Mouse (Mus musculus): ENCODE data around the gene Dirc2. TPM values are rescaled to one million over a fixed set of nuclear protein-coding genes. Genes with fewer than 3 reads are reported as not detected.

Gene Dirc2
- polyA plus RNA-seq, 1 experiment from 2014 or later: 11.3 TPM

DNA sequence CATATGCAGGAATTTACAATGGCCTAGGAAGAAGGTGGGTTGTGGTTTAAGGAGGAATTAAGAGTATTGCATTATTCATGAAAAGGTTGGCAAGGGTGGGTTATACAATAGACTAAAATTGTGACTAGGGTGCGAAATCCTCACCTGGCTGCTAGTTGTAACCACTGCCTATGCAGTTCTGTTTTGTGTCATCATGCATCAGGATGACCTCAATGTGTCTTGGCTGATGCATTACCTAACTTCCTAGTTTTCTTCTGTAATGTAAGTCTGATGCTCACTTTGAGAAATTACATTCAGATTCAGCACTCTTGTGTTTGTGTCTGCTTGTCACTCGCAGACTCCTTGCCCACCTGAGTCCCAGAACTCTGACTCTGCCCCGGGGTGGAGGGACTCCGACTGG lies 17.3 kb downstream of the Dirc2 start:
- Histone ChIP-seq H3K9ac (ENCODE audit: low read depth, low read length) (no peak overlapping the region), H3K9me3 (replicated peaks; ENCODE audit: control insufficient read depth, low read length) (no peaks in the 10 kb centered on the region), H3K36me3 (ENCODE audit: control insufficient read depth, insufficient read depth, low read length) (no peaks in the 10 kb centered on the region), H3K27ac (ENCODE audit: low read depth, low read length) (no peak overlapping the region), H3K4me2 (no peak overlapping the region), H3K27me3 (ENCODE audit: control insufficient read depth, insufficient read depth, low read length) (no peaks in the 10 kb centered on the region), H3K4me1 (ENCODE audit: control insufficient read depth, insufficient read depth, low read length) (no peaks in the 10 kb centered on the region), H3K4me3 (ENCODE audit: low read depth, low read length) (no peak overlapping the region)
- WGBS (ENCODE audit: insufficient replicate concordance): 87% methylated on average over 4 of the region's 4 CpGs
- ATAC-seq (replicated peaks; ENCODE audit: insufficient number of reproducible peaks, low FRiP score, low TSS enrichment): no peak

DNA sequence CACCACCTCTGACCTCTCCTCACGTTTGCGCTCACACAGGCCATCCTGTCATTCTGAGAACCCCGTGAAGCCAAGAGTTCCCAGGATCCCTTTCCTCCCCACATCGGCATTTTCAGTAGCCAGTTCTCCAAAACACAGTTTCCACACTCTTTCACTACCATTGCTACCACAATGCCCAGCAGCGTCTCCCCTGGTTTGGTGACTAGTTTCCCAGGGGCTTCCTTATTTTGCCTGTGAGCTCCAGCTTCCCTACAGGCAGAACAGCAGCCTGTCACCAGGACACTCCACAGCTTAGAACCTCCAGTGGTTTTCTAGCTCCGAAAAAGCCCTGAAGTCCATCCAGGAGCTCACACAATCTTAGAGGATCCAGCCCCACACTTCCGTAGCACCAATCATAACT lies 19.8 kb downstream of the Dirc2 start:
- no peak overlapping the region for H3K4me3 ChIP-seq (ENCODE audit: low read depth, low read length)
- H3K27ac ChIP-seq (ENCODE audit: low read depth, low read length): no peak overlapping the region
- WGBS (ENCODE audit: insufficient replicate concordance): 69% methylated on average over 7 of the region's 7 CpGs
- H3K9me3 ChIP-seq (replicated peaks; ENCODE audit: control insufficient read depth, low read length): no peaks in the 10 kb centered on the region
- H3K27me3 ChIP-seq (ENCODE audit: control insufficient read depth, insufficient read depth, low read length): no peaks in the 10 kb centered on the region
- no peak for ATAC-seq (replicated peaks; ENCODE audit: insufficient number of reproducible peaks, low FRiP score, low TSS enrichment)
- H3K9ac ChIP-seq (ENCODE audit: low read depth, low read length): no peak overlapping the region
- H3K4me2 ChIP-seq: no peak overlapping the region
- no peaks in the 10 kb centered on the region for H3K4me1 ChIP-seq (ENCODE audit: control insufficient read depth, insufficient read depth, low read length)
- H3K36me3 ChIP-seq (ENCODE audit: control insufficient read depth, insufficient read depth, low read length): no peaks in the 10 kb centered on the region

DNA sequence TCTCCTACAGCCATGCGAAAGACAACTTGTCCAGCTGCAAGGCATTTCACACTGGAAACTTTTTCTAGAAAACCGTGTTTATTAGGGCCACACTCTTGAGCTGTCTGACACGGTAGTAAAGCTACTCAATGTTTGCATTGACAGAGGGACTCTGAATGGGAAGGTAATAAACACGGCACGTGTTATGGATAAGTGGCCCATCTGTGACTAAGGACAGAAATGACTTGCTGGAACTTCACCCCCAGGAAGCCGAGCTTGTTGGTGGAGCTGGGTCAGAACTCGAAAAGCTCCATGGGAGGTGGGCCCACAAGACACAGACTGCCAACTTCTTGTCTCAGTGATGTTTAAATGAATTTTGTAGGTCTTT lies 20.9 kb downstream of the Dirc2 start:
- Histone ChIP-seq H3K27ac (ENCODE audit: low read depth, low read length) (no peak overlapping the region), H3K36me3 (ENCODE audit: control insufficient read depth, insufficient read depth, low read length) (no peaks in the 10 kb centered on the region), H3K9me3 (replicated peaks; ENCODE audit: control insufficient read depth, low read length) (no peaks in the 10 kb centered on the region), H3K4me2 (no peak overlapping the region), H3K27me3 (ENCODE audit: control insufficient read depth, insufficient read depth, low read length) (no peaks in the 10 kb centered on the region), H3K4me3 (ENCODE audit: low read depth, low read length) (no peak overlapping the region), H3K4me1 (ENCODE audit: control insufficient read depth, insufficient read depth, low read length) (no peaks in the 10 kb centered on the region), H3K9ac (ENCODE audit: low read depth, low read length) (no peak overlapping the region)
- no peak for ATAC-seq (replicated peaks; ENCODE audit: insufficient number of reproducible peaks, low FRiP score, low TSS enrichment)
- WGBS (ENCODE audit: insufficient replicate concordance): 87% methylated on average over 7 of the region's 7 CpGs

DNA sequence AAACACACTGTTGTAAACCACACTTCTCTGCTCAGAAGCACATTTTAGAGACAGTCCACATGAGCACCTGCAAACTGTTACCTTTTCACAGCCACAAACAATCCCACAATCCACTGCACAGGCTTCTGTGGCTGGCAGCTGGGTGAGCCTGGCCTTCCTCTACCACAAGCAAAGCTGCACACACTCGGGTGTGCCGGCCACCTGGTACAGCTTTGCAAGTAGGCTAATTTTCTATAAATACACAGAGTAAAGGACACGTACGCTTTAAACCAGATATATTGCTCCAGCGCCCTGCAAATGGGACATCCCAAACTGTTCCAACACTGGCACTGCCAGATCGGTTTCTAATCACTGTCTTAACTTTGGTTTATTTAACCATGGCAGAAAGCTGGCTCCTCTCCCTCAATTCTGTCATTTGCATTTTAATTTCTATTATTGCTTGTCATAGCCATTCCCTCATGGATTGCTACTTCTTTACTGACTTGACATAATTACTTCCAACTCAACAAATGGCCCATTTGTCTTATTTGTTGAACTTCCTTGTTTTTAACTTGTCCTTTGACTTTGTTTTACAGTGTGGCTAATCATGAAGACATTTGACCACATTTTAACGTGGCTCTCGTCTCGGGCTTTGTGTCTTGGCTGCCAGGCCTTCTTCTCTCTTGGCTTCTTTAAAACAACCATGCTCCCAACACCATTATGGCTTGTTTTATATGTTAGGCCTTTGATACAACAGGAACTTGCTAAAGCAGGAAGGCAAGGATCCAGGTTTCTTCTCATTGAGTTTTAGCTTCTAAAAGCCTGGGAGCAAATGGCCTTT lies 21.5 kb downstream of the Dirc2 start:
- no peak overlapping the region for H3K27ac ChIP-seq (ENCODE audit: low read depth, low read length)
- no peak for ATAC-seq (replicated peaks; ENCODE audit: insufficient number of reproducible peaks, low FRiP score, low TSS enrichment)
- H3K36me3 ChIP-seq (ENCODE audit: control insufficient read depth, insufficient read depth, low read length): no peaks in the 10 kb centered on the region
- no peaks in the 10 kb centered on the region for H3K27me3 ChIP-seq (ENCODE audit: control insufficient read depth, insufficient read depth, low read length)
- no peak overlapping the region for H3K9ac ChIP-seq (ENCODE audit: low read depth, low read length)
- no peaks in the 10 kb centered on the region for H3K9me3 ChIP-seq (replicated peaks; ENCODE audit: control insufficient read depth, low read length)
- WGBS (ENCODE audit: insufficient replicate concordance): 83% methylated on average over 9 of the region's 9 CpGs
- H3K4me1 ChIP-seq (ENCODE audit: control insufficient read depth, insufficient read depth, low read length): no peaks in the 10 kb centered on the region
- no peak overlapping the region for H3K4me2 ChIP-seq
- no peak overlapping the region for H3K4me3 ChIP-seq (ENCODE audit: low read depth, low read length)

- Histone ChIP-seq H3K9me3 (replicated peaks; ENCODE audit: control insufficient read depth, low read length) (no peaks in the 10 kb centered on the region), H3K27me3 (ENCODE audit: control insufficient read depth, insufficient read depth, low read length) (no peaks in the 10 kb centered on the region), H3K27ac (ENCODE audit: low read depth, low read length) (no peak overlapping the region), H3K4me2 (no peak overlapping the region), H3K9ac (ENCODE audit: low read depth, low read length) (no peak overlapping the region), H3K4me1 (ENCODE audit: control insufficient read depth, insufficient read depth, low read length) (peaks cover 12% of the 10 kb centered on the region), H3K36me3 (ENCODE audit: control insufficient read depth, insufficient read depth, low read length) (no peaks in the 10 kb centered on the region), H3K4me3 (ENCODE audit: low read depth, low read length) (no peak overlapping the region)
- no peak for ATAC-seq (replicated peaks; ENCODE audit: insufficient number of reproducible peaks, low FRiP score, low TSS enrichment)
- WGBS (ENCODE audit: insufficient replicate concordance): 78% methylated on average over 12 of the region's 12 CpGs
Measured at GRCm38 (mm10) chr16:35742251-35742937, 26.8 kb downstream of the Dirc2 start.

DNA sequence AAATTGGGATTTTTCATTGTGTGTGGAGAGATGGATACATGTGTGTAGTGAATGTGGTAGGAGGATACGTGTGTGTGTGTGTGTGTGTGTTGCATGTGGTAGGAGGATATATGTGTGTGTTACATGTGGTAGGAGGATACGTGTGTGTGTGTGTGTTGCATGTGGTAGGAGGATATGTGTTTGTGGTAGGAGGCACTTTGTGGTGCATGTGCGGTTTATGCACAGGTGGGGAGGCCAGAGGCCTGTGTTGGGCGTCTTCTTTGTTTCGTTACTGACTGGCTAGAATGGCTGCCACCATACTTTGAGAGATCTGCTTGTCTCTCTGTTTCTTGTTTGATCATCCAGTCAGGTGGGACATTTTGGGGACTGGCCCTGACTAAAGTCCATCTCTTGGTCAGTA lies 27.5 kb downstream of the Dirc2 start:
- Histone ChIP-seq H3K4me2 (no peak overlapping the region), H3K4me3 (ENCODE audit: low read depth, low read length) (no peak overlapping the region), H3K36me3 (ENCODE audit: control insufficient read depth, insufficient read depth, low read length) (no peaks in the 10 kb centered on the region), H3K27ac (ENCODE audit: low read depth, low read length) (no peak overlapping the region), H3K27me3 (ENCODE audit: control insufficient read depth, insufficient read depth, low read length) (no peaks in the 10 kb centered on the region), H3K9me3 (replicated peaks; ENCODE audit: control insufficient read depth, low read length) (no peaks in the 10 kb centered on the region), H3K4me1 (ENCODE audit: control insufficient read depth, insufficient read depth, low read length) (peaks cover 12% of the 10 kb centered on the region), H3K9ac (ENCODE audit: low read depth, low read length) (no peak overlapping the region)
- 90% methylated on average over 5 of the region's 5 CpGs for WGBS (ENCODE audit: insufficient replicate concordance)
- no peak for ATAC-seq (replicated peaks; ENCODE audit: insufficient number of reproducible peaks, low FRiP score, low TSS enrichment)

GRCm38 (mm10) chr16:35740943-35741342 lies 28.2 kb downstream of the Dirc2 start:
- no peak overlapping the region for H3K27ac ChIP-seq (ENCODE audit: low read depth, low read length)

GRCm38 (mm10) chr16:35740357-35740756 lies 28.8 kb downstream of the Dirc2 start:
- ATAC-seq (replicated peaks; ENCODE audit: insufficient number of reproducible peaks, low FRiP score, low TSS enrichment): no peak
- H3K4me3 ChIP-seq (ENCODE audit: low read depth, low read length): no peak overlapping the region
- H3K4me1 ChIP-seq (ENCODE audit: control insufficient read depth, insufficient read depth, low read length): peaks cover 12% of the 10 kb centered on the region
- H3K4me2 ChIP-seq: no peak overlapping the region
- H3K27me3 ChIP-seq (ENCODE audit: control insufficient read depth, insufficient read depth, low read length): no peaks in the 10 kb centered on the region
- no peaks in the 10 kb centered on the region for H3K9me3 ChIP-seq (replicated peaks; ENCODE audit: control insufficient read depth, low read length)
- H3K9ac ChIP-seq (ENCODE audit: low read depth, low read length): no peak overlapping the region
- H3K36me3 ChIP-seq (ENCODE audit: control insufficient read depth, insufficient read depth, low read length): no peaks in the 10 kb centered on the region
- no peak overlapping the region for H3K27ac ChIP-seq (ENCODE audit: low read depth, low read length)
- WGBS (ENCODE audit: insufficient replicate concordance): 48% methylated on average over 12 of the region's 12 CpGs

More at GRCm38 (mm10) chr16:35740943-35741342, 28.2 kb downstream of the Dirc2 start:
- 67% methylated on average over 6 of the region's 6 CpGs for WGBS (ENCODE audit: insufficient replicate concordance)
- Histone ChIP-seq H3K9me3 (replicated peaks; ENCODE audit: control insufficient read depth, low read length) (no peaks in the 10 kb centered on the region), H3K4me2 (no peak overlapping the region), H3K9ac (ENCODE audit: low read depth, low read length) (no peak overlapping the region), H3K4me3 (ENCODE audit: low read depth, low read length) (no peak overlapping the region), H3K27me3 (ENCODE audit: control insufficient read depth, insufficient read depth, low read length) (no peaks in the 10 kb centered on the region), H3K4me1 (ENCODE audit: control insufficient read depth, insufficient read depth, low read length) (peaks cover 12% of the 10 kb centered on the region), H3K36me3 (ENCODE audit: control insufficient read depth, insufficient read depth, low read length) (no peaks in the 10 kb centered on the region)
- ATAC-seq (replicated peaks; ENCODE audit: insufficient number of reproducible peaks, low FRiP score, low TSS enrichment): no peak

All from heart, embryonic 11.5 days (tissue).